Comparison of ENCODE assay signal across 8 mouse cellular contexts in genomic region chrX:109094800-109095199, GRCm38 (mm10). TPM values are rescaled to one million over a fixed set of nuclear protein-coding genes. Genes with fewer than 3 reads are reported as not detected.
DNase-seq lines count a peak whose midpoint lies in the region; ATAC-seq lines count a peak whose summit lies in the region.

No protein-coding gene starts in this region.

- H3K27ac ChIP-seq in heart, embryonic 15.5 days, result peak overlapping the region; percentile 79
- 0 out of 2 replicates have a peak overlapping the region, but pooled peaks have one; percentile 83 for H3K27ac ChIP-seq in hindbrain, embryonic 11.5 days (ENCODE audit: low read depth, low read length)
- H3K27ac ChIP-seq in midbrain, embryonic 10.5 days (replicated peaks), result peak overlapping the region; percentile 89

- H3K9me3 ChIP-seq in heart, embryonic 15.5 days (replicated peaks), result no peaks in the 10 kb centered on the region
- H3K9me3 ChIP-seq in hindbrain, embryonic 11.5 days (ENCODE audit: control insufficient read depth, low read length), result no peaks in the 10 kb centered on the region
- no peaks in the 10 kb centered on the region for H3K9me3 ChIP-seq in midbrain, embryonic 10.5 days (replicated peaks)

- no peak for ATAC-seq in heart, embryonic 15.5 days (replicated peaks; ENCODE audit: insufficient number of reproducible peaks, insufficient read depth, low FRiP score, low read depth)
- no peak; the same call in none of the 2 replicates for ATAC-seq in hindbrain, embryonic 11.5 days (ENCODE audit: low FRiP score)
- no peak for ATAC-seq in granulocyte monocyte progenitor cell, adult 5-6 weeks (replicated peaks; ENCODE audit: poor library complexity, severe bottlenecking)

- H3K9ac ChIP-seq in heart, embryonic 15.5 days, result peak overlapping the region; percentile 36; the same call in 1 of the 2 replicates
- 0 out of 2 replicates have a peak overlapping the region, but pooled peaks have one; percentile 63 for H3K9ac ChIP-seq in hindbrain, embryonic 11.5 days (ENCODE audit: low read depth, low read length)

- no peaks in the 10 kb centered on the region for H3K27me3 ChIP-seq in heart, embryonic 15.5 days
- no peaks in the 10 kb centered on the region for H3K27me3 ChIP-seq in hindbrain, embryonic 11.5 days (ENCODE audit: control insufficient read depth, insufficient read depth, low read length)
- H3K27me3 ChIP-seq in midbrain, embryonic 10.5 days (ENCODE audit: low read depth, poor library complexity, severe bottlenecking), result no peaks in the 10 kb centered on the region

- no peaks in the 10 kb centered on the region for H3K4me1 ChIP-seq in heart, embryonic 15.5 days (replicated peaks)
- no peaks in the 10 kb centered on the region for H3K4me1 ChIP-seq in hindbrain, embryonic 11.5 days (replicated peaks; ENCODE audit: control insufficient read depth, insufficient read depth, low read length)
- H3K4me1 ChIP-seq in midbrain, embryonic 10.5 days, result no peaks in the 10 kb centered on the region; the same call in 1 of the 2 replicates

- peak overlapping the region; percentile 44 for H3K4me2 ChIP-seq in heart, embryonic 15.5 days
- H3K4me2 ChIP-seq in hindbrain, embryonic 11.5 days (replicated peaks; ENCODE audit: low read depth, low read length), result no peak overlapping the region

- H3K36me3 ChIP-seq in heart, embryonic 15.5 days, result no peaks in the 10 kb centered on the region
- no peaks in the 10 kb centered on the region for H3K36me3 ChIP-seq in hindbrain, embryonic 11.5 days (ENCODE audit: control insufficient read depth, insufficient read depth, low read length)
- no peaks in the 10 kb centered on the region for H3K36me3 ChIP-seq in midbrain, embryonic 10.5 days

- WGBS in heart, embryonic 15.5 days, result 7% methylated on average over 4 of the region's 4 CpGs
- WGBS in hindbrain, embryonic 11.5 days, result 17% methylated on average over 4 of the region's 4 CpGs
- 16% methylated on average over 4 of the region's 4 CpGs for WGBS in midbrain, embryonic 10.5 days

- H3K4me3 ChIP-seq in heart, embryonic 15.5 days, result peak overlapping the region; percentile 58
- peak overlapping the region; percentile 43 for H3K4me3 ChIP-seq in hindbrain, embryonic 11.5 days (ENCODE audit: low read depth, low read length)
- H3K4me3 ChIP-seq in midbrain, embryonic 10.5 days, result peak overlapping the region; percentile 57

- no peak for DNase-seq in heart, adult 8-10 months (ENCODE audit: low spot score)
- DNase-seq in Muller cell, postnatal 12 days (ENCODE audit: inconsistent ontology term), result peak; percentile 17
- no peak for DNase-seq in hindbrain, embryonic 11.5 days (ENCODE audit: low spot score)
- no peak for DNase-seq in midbrain, embryonic 10.5 days (ENCODE audit: low spot score)
- no peak for DNase-seq in adipocyte (ENCODE audit: low spot score)
- DNase-seq in cerebellum, postnatal 14 days, result no peak

RNA-seq across cellular contexts. Expression of gene Sh3bgrl, which starts 0.4 kb away (rescaled TPM):
- polyA plus RNA-seq in heart, embryonic 15.5 days (2015; fragmentation: Nextera tagmentation; extraction: Ambion mirVana), result 82.5 and 84.3 TPM in 2 replicates
- total RNA-seq in heart, adult 8-10 months (2022), result 10 to 100 TPM; 26.3 to 36.2 (median 31.2) TPM
- 194 and 210 TPM in 2 replicates for polyA plus RNA-seq in hindbrain, embryonic 11.5 days (2014; fragmentation: Nextera tagmentation; extraction: Ambion mirVana)
- 148 and 175 TPM in 2 replicates for polyA plus RNA-seq in midbrain, embryonic 10.5 days (2016; fragmentation: Nextera tagmentation; extraction: Ambion mirVana)
- 127 and 132 TPM in 2 replicates for total RNA-seq in granulocyte monocyte progenitor cell, adult 5-6 weeks (2014; fragmentation: Nextera tagmentation)
- 122 and 142 TPM in 2 replicates for total RNA-seq in granulocyte monocyte progenitor cell, adult 5-6 weeks (2017)
